Mouse (Mus musculus) heart, embryonic 10.5 days (tissue): ENCODE measurements around the gene Zic2. TPM values are rescaled to one million over a fixed set of nuclear protein-coding genes. Genes with fewer than 3 reads are reported as not detected.

Source experiments
- DNase-seq: peaks from one replicate; pipeline ENCODE4 v3.0.0-alpha.2; 2017; ENCODE audit warnings: low spot score
- H3K27ac ChIP-seq: fragments of 300-500 bp; sonication (generic); 2 replicates; pipeline ENCODE4 v1.5.1; 2016; ENCODE audit warnings: mild to moderate bottlenecking
- H3K27me3 ChIP-seq: fragments of 300-500 bp; sonication (generic); 2 replicates; pipeline ENCODE4 v1.6.1; 2016; ENCODE audit warnings: mild to moderate bottlenecking; ENCODE audit not compliant: poor library complexity, insufficient read depth, severe bottlenecking
- H3K36me3 ChIP-seq: fragments of 300-500 bp; sonication (generic); 2 replicates; pipeline ENCODE4 v1.6.1; 2016; ENCODE audit warnings: mild to moderate bottlenecking, moderate library complexity
- H3K4me1 ChIP-seq: fragments of 300-500 bp; sonication (generic); 2 replicates; pipeline ENCODE4 v1.6.1; 2016; ENCODE audit warnings: mild to moderate bottlenecking
- H3K4me3 ChIP-seq: fragments of 300-500 bp; sonication (generic); 2 replicates; pipeline ENCODE4 v1.5.1; 2016; ENCODE audit warnings: mild to moderate bottlenecking, moderate library complexity
- H3K9me3 ChIP-seq: fragments of 300-500 bp; sonication (generic); 2 replicates; pipeline ENCODE4 v1.6.1; 2016; ENCODE audit warnings: mild to moderate bottlenecking, moderate library complexity
- WGBS: fragments of 180-500 bp; shearing (Covaris S2); methylation state at CpG from one replicate; pipeline ENCODE4 v1.1.7; 2016; 5-methylcytosine and 5-hydroxymethylcytosine counted together
- polyA plus RNA-seq: library from polyadenylated mRNA; unstranded; fragments of >200 nt; fragmentation: Nextera tagmentation; extraction: Ambion mirVana; gene quantifications from 2 replicates; pipeline ENCODE4 v1.2.1, GENCODE M21; 2016

Zic2 gene
- polyA plus RNA-seq, 1 experiment from 2014 or later: 0.11 TPM

- H3K4me1 ChIP-seq: peaks cover 25% of the 10 kb centered on the region
- H3K4me3 ChIP-seq: peak overlapping the region; percentile 71
- under 1% methylated on average over 62 of the region's 62 CpGs for WGBS
- H3K27ac ChIP-seq: 0 out of 2 replicates have a peak overlapping the region, but pooled peaks have one; percentile 47
- no peaks in the 10 kb centered on the region for H3K36me3 ChIP-seq
- H3K9me3 ChIP-seq: no peaks in the 10 kb centered on the region
- peak; percentile 54 for DNase-seq
- H3K27me3 ChIP-seq: peaks cover 95% of the 10 kb centered on the region
These were observed 10.9 kb upstream of the Zic2 start for GRCm38 (mm10) chr14:122464351-122464762.

GRCm38 (mm10) chr14:122464763-122465741, 10.2 kb upstream of the Zic2 start, which contains the start of gene Zic5:
Gene Zic5 (minus strand): TSS chr14:122465677.
- Histone ChIP-seq H3K4me1 (peaks cover 25% of the 10 kb centered on the region), H3K27ac (0 out of 2 replicates have a peak within 1 kb of the TSS, but pooled peaks have one; percentile 47), H3K36me3 (no peaks in the 10 kb centered on the region), H3K9me3 (no peaks in the 10 kb centered on the region), H3K27me3 (peaks cover 98% of the 10 kb centered on the region), H3K4me3 (peak within 1 kb of the TSS; percentile 71)
- DNase-seq: peak; percentile 77
- under 1% methylated on average over 51 of the region's 62 CpGs for WGBS

GRCm38 (mm10) chr14:122465931-122466490, 9.2 kb upstream of the Zic2 start:
- H3K27ac ChIP-seq: no peak overlapping the region
- no peaks in the 10 kb centered on the region for H3K9me3 ChIP-seq
- H3K36me3 ChIP-seq: no peaks in the 10 kb centered on the region
- peak overlapping the region; percentile 71; the same call in 1 of the 2 replicates for H3K4me3 ChIP-seq
- 26% methylated on average over 13 of the region's 13 CpGs for WGBS
- H3K27me3 ChIP-seq: peaks cover 98% of the 10 kb centered on the region
- DNase-seq: no peak
- peaks cover 25% of the 10 kb centered on the region for H3K4me1 ChIP-seq

- H3K27me3 ChIP-seq: peaks cover 100% of the 10 kb centered on the region
- DNase-seq: no peak
- H3K4me1 ChIP-seq: peaks cover 25% of the 10 kb centered on the region
- H3K27ac ChIP-seq: no peak overlapping the region
- no peak overlapping the region for H3K4me3 ChIP-seq
- 65% methylated on average over 7 of the region's 7 CpGs for WGBS
- H3K36me3 ChIP-seq: no peaks in the 10 kb centered on the region
- H3K9me3 ChIP-seq: no peaks in the 10 kb centered on the region
These were observed 8.4 kb upstream of the Zic2 start for GRCm38 (mm10) chr14:122466756-122467362.

- Histone ChIP-seq H3K4me3 (no peak overlapping the region; the same call in 1 of the 2 replicates), H3K4me1 (peaks cover 24% of the 10 kb centered on the region), H3K27ac (no peak overlapping the region)
These were observed 7.1 kb upstream of the Zic2 start for GRCm38 (mm10) chr14:122467926-122468841.

GRCm38 (mm10) chr14:122468971-122469755, 6.1 kb upstream of the Zic2 start:
- peaks cover 24% of the 10 kb centered on the region for H3K4me1 ChIP-seq
- no peaks in the 10 kb centered on the region for H3K36me3 ChIP-seq
- no peak overlapping the region for H3K27ac ChIP-seq
- H3K27me3 ChIP-seq: peaks cover 99% of the 10 kb centered on the region
- no peak overlapping the region; the same call in 1 of the 2 replicates for H3K4me3 ChIP-seq
- no peak for DNase-seq
- 2% methylated on average over 28 of the region's 28 CpGs for WGBS
- H3K9me3 ChIP-seq: no peaks in the 10 kb centered on the region

More at GRCm38 (mm10) chr14:122467926-122468841, 7.1 kb upstream of the Zic2 start:
- Histone ChIP-seq H3K27me3 (peaks cover 99% of the 10 kb centered on the region), H3K36me3 (no peaks in the 10 kb centered on the region), H3K9me3 (no peaks in the 10 kb centered on the region)
- 8% methylated on average over 23 of the region's 23 CpGs for WGBS
- no peak for DNase-seq

- Histone ChIP-seq H3K27ac (no peak overlapping the region), H3K4me1 (peaks cover 31% of the 10 kb centered on the region), H3K4me3 (no peak overlapping the region), H3K27me3 (peaks cover 99% of the 10 kb centered on the region), H3K36me3 (no peaks in the 10 kb centered on the region), H3K9me3 (no peaks in the 10 kb centered on the region)
- no peak for DNase-seq
- WGBS: 10% methylated on average over 31 of the region's 31 CpGs
These were observed 3.7 kb upstream of the Zic2 start for GRCm38 (mm10) chr14:122471449-122472085.

- Histone ChIP-seq H3K9me3 (no peaks in the 10 kb centered on the region), H3K4me3 (no peak overlapping the region), H3K36me3 (no peaks in the 10 kb centered on the region), H3K27ac (no peak overlapping the region), H3K4me1 (peaks cover 31% of the 10 kb centered on the region), H3K27me3 (peaks cover 99% of the 10 kb centered on the region)
- under 1% methylated on average over 13 of the region's 13 CpGs for WGBS
- no peak for DNase-seq
These were observed 3.1 kb upstream of the Zic2 start for GRCm38 (mm10) chr14:122472161-122472560.

GRCm38 (mm10) chr14:122472647-122473046, 2.6 kb upstream of the Zic2 start:
- Histone ChIP-seq H3K27ac (no peak overlapping the region), H3K4me1 (peaks cover 31% of the 10 kb centered on the region), H3K36me3 (no peaks in the 10 kb centered on the region), H3K27me3 (peaks cover 98% of the 10 kb centered on the region), H3K4me3 (no peak overlapping the region), H3K9me3 (no peaks in the 10 kb centered on the region)
- WGBS: 2% methylated on average over 5 of the region's 5 CpGs
- no peak for DNase-seq

GRCm38 (mm10) chr14:122473211-122473751, 2.0 kb upstream of the Zic2 start:
- DNase-seq: no peak
- Histone ChIP-seq H3K27ac (no peak overlapping the region), H3K36me3 (no peaks in the 10 kb centered on the region), H3K27me3 (peaks cover 98% of the 10 kb centered on the region), H3K9me3 (no peaks in the 10 kb centered on the region), H3K4me3 (no peak overlapping the region; the same call in 1 of the 2 replicates), H3K4me1 (peaks cover 31% of the 10 kb centered on the region)
- under 1% methylated on average over 17 of the region's 17 CpGs for WGBS
